Mouse (Mus musculus): ENCODE measurements around the gene Ice2. TPM values are rescaled to one million over a fixed set of nuclear protein-coding genes. Genes with fewer than 3 reads are reported as not detected.

Gene Ice2
- 4.5 TPM in 2 replicates for polyA plus RNA-seq (2012; rRNA removed)

GRCm38 (mm10) chr9:69397760-69398452 is at the start of gene Ice2:
Gene Ice2 (plus strand): TSS chr9:69397906.

GRCm38 (mm10) chr9:69453066-69453900 is 55.6 kb downstream of the Ice2 start, which contains the start of gene Anxa2:
Gene Anxa2 (plus strand): TSS chr9:69453620.

Other genes starting within 250 kb of the Ice2 start
- gene Anxa2, start 55.7 kb downstream of the Ice2 start, polyA plus RNA-seq (2012; rRNA removed) = 159 and 168 TPM in 2 replicates

Data from liver, embryonic 18 days (tissue).